17 mouse cellular contexts compared by ENCODE assay signal in genomic region chr13:44886221-44886620, GRCm38 (mm10).
"Had no signal": no experiment of that assay in that cellular context is flagged by ENCODE, and none has a peak within 500 bp of the region (broad histone marks: within the 10 kb centered on the region; RNA-seq: fewer than 3 reads in every experiment).

No protein-coding gene starts in this region.

- DNase-seq: kidney, postnatal 25 days; layer of hippocampus, postnatal 36 days; liver; liver, embryonic 13.5 days; liver, postnatal 0 days; lung, postnatal 14 days; right cerebral cortex, postnatal 14 days; thymus, adult 2 months; thymus, postnatal 25 days had no signal

- H3K9ac ChIP-seq: limb, embryonic 12.5 days; liver, embryonic 13.5 days; liver, postnatal 0 days; lung, embryonic 15.5 days; neural tube, embryonic 13.5 days; stomach, embryonic 15.5 days had no signal

- H3K4me2 ChIP-seq: limb, embryonic 12.5 days; liver, embryonic 13.5 days; lung, embryonic 15.5 days; midbrain, embryonic 11.5 days; neural tube, embryonic 13.5 days; stomach, embryonic 15.5 days had no signal

- H3K4me1 ChIP-seq: liver, embryonic 13.5 days; lung, embryonic 15.5 days; stomach, embryonic 15.5 days had no signal

- H3K27me3 ChIP-seq: limb, embryonic 12.5 days; liver, embryonic 13.5 days; lung, embryonic 15.5 days; megakaryocyte, embryonic 14.5 days; neural tube, embryonic 13.5 days; stomach, embryonic 15.5 days had no signal

- H3K9me3 ChIP-seq: limb, embryonic 12.5 days; liver, embryonic 13.5 days; lung, embryonic 15.5 days; megakaryocyte, embryonic 14.5 days; neural tube, embryonic 13.5 days; stomach, embryonic 15.5 days had no signal

- H3K4me3 ChIP-seq: limb, embryonic 12.5 days; liver, embryonic 13.5 days; lung, embryonic 15.5 days; megakaryocyte, embryonic 14.5 days; neural tube, embryonic 13.5 days; stomach, embryonic 15.5 days had no signal

- H3K27ac ChIP-seq: limb, embryonic 12.5 days; liver, embryonic 13.5 days; lung, embryonic 15.5 days; macrophage; neural tube, embryonic 13.5 days; stomach, embryonic 15.5 days had no signal

- ATAC-seq: liver, postnatal 0 days; midbrain, embryonic 16.5 days had no signal
